Mouse (Mus musculus): ENCODE results near the gene Dhx9.
A peak's percentile ranks its signal among the peaks of the same experiment; 100 is the strongest.
"Not testable (repeated sequence)": the region's sequence is repeated elsewhere in the genome, so short reads cannot be mapped to it uniquely, and the experiment has no call there.

The Dhx9 gene

DNA sequence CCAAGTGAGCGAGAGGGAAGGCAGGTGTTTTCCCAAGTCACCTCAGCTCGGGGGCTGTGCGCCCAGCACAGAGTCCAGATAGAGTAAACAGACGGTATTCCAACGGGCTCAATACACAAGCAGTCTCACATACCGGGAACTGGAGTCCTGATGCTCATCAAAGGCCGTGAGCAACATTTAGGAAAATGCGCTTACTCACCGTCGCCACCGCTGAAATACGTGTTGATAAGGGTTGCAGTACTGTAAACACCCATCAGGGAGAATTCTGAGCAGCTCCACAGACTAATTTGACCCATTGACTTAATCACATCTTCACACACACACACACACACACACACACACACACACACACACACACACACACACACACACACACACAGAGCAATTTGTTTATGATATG is 63.2 kb downstream of the Dhx9 start:
- DNase-seq (ENCODE audit: low spot score in 2 of 2), result no peak

DNA sequence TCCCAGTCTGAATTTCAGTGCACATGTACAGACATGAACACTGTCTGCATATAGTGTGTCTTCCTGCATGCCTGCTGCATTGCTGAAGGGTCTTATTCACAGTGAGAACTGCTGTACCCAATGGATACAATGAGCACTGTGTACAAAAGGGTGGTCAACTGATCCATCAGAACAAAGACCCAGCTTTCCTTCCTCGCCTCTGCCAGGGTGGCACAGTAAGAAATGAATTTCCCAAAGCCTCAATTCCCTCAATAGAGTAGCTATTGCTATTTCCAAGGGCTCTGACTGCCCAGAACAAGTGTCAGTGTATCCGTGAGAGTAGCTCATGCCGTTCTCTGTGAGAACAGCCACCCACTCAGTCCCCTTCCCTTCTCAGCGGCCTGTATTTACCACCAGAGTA is 69.7 kb downstream of the Dhx9 start:
- DNase-seq (ENCODE audit: low spot score in 2 of 2), result not testable (repeated sequence)

DNA sequence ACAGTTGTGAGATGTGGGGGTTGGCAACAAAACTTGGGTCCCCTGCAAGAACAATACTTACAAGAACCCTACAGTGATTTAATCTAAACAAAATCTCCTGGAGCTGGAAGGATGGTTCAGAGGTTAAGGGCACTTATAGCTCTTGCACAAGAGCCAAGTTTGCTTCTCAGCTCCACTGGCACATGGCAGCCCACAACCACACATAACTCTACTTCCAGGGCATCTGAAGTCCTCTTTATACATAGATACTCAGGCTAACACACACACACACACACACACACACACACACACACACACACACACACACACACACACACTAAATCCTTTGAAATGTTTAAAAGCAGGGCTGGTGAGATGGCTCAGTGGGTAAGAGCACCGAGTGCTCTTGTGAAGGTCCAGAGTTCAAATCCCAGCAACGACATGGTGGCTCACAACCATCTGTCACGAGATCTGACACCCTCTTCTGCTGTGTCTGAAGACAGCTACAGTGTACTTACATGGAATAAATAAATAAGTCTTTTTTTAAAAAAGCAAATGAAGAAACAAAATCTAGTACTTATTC is 71.1 kb downstream of the Dhx9 start:
- not testable (repeated sequence) for DNase-seq (ENCODE audit: low spot score in 2 of 2)

DNA sequence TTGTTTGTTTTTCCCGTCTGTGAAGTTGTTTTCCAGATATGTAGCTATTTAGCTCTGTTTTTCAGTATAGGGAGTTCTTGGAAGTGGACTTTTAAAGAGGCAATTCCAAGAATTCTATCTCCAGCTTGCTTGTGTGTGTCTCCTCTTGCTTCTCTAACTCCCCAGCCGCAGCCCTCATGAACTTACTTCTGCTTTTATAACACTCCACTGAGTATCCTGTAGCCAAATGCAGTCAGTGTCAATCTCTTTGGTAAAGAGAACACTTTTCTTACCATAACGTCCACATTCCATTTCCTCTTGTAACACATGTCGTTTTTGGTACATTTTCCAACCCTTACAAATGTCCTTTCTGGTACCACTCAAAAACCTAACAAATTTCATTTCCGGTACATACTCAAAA is 71.7 kb downstream of the Dhx9 start:
- not testable (repeated sequence) for DNase-seq (ENCODE audit: low spot score in 2 of 2)

DNA sequence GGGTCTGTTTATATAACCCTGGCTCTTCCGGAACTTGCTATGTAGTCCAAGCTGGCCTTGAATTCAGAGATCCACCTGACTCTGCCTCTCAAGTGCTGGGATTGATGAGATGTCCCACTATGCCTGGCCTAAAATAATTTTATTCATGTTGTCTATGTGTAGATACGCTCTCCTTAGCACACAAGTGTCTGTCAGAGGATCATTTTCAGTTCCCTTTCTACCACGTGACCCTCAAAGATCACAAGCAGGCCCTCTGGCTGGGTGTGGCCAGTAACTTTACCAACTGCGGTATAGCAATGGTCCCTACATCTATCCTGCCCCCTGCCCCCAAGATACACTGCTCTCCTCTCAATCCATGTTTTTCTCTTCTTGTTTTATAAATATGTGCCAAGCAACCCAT is 72.5 kb downstream of the Dhx9 start:
- peak; percentile 79 to 86 for DNase-seq (ENCODE audit: low spot score in 2 of 2)

DNA sequence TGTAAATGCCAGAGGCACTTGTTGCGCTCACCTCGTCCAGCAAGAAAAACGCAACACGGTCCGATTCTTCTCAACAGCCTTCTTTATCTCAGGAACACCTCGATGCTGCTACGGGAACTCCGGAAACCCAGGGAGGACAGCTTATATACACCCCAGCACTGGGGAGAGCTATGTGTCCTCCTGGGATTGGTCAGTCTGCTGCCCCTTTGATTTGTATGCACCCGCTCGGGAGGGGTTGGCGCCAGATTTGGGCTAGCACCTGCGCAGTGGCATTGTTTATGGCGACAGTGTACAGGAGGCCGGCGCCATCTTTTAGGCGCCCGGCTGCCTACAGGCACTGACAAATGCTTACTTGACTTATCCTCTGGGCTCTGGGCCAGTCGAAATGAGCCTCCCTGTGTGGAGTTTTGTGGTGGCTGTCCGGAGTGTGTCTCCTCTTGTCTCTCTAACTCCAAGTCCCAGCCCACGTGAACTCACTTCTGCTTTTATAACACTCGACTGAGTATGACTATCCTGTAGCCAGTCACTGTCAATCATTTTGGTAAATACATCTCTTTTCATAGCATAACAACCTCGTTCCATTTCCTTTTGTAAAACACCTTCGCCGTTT is 73.2 kb downstream of the Dhx9 start:
- peak; percentile 83 to 91 for DNase-seq (ENCODE audit: low spot score in 2 of 2)

DNA sequence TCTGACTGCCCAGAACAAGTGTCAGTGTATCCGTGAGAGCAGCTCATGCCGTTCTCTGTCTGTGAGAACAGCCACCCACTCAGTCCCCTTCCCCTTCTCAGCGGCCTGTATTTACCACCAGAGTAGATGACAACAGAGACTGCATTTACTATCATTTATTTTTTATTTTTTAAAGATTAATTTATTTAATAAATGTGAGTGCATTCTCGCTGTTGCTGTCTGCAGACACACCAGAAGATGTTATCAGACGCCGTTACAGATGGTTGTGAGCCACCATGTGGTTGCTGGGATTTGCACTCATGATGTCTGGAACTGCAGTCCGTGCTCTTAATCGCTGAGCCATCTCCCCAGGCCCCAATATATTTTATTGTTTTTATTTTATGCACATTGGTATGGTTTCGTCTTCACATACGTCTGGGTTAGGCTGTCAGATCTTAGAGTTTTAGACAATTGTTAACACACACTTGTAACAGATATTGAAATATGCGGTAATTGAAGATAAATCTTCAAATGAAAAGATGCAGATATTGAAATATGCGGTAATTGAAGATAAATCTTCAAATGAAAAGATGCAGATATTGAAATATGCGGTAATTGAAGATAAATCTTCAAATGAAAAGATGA is 74.0 kb downstream of the Dhx9 start:
- DNase-seq (ENCODE audit: low spot score in 2 of 2), result peak in 1 of 2 experiments; percentile 70

DNA sequence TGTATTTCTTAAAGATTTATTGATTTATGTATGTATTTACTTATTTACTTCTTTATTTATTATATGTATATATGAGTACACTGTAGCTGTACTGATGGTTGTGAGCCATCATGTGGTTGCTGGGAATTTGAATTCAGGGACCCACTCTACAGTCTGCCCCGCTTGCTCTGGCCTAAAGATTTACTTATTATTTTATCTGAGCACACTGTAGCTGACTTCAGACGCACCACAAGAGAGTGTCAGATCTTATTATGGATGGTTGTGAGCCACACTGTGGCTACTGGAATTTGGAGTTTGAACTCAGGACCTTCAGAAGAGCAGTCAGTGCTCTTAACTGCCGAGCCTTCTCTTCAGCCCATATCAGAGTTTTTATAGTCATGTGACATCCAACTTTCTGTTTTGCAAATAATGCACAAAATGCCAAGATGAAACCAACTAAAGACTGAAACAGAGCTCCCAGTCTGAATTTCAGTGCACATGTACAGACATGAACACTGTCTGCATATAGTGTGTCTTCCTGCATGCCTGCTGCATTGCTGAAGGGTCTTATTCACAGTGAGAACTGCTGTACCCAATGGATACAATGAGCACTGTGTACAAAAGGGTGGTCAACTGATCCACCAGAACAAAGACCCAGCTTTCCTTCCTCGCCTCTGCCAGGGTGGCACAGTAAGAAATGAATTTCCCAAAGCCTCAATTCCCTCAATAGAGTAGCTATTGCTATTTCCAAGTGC is 74.6 kb downstream of the Dhx9 start:
- peak in 1 of 2 experiments; percentile 51 for DNase-seq (ENCODE audit: low spot score in 2 of 2)

DNA sequence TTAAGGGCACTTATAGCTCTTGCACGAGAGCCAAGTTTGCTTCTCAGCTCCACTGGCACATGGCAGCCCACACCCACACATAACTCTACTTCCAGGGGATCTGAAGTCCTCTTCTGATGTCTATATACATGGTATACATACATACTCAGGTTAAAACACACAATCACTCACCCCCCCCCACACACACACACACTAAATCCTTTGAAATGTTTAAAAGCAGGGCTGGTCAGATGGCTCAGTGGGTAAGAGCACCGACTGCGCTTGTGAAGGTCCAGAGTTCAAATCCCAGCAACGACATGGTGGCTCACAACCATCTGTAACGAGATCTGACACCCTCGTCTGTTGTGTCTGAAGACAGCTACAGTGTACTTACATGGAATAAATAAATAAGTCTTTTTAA is 75.7 kb downstream of the Dhx9 start:
- DNase-seq (ENCODE audit: low spot score in 2 of 2), result no peak

DNA sequence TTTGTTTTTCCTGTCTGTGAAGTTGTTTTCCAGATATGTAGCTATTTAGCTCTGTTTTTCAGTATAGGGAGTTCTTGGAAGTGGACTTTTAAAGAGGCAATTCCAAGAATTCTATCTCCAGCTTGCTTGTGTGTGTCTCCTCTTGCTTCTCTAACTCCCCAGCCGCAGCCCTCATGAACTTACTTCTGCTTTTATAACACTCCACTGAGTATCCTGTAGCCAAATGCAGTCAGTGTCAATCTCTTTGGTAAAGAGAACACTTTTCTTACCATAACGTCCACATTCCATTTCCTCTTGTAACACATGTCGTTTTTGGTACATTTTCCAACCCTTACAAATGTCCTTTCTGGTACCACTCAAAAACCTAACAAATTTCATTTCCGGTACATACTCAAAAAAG is 76.5 kb downstream of the Dhx9 start:
- not testable (repeated sequence) for DNase-seq (ENCODE audit: low spot score in 2 of 2)

DNA sequence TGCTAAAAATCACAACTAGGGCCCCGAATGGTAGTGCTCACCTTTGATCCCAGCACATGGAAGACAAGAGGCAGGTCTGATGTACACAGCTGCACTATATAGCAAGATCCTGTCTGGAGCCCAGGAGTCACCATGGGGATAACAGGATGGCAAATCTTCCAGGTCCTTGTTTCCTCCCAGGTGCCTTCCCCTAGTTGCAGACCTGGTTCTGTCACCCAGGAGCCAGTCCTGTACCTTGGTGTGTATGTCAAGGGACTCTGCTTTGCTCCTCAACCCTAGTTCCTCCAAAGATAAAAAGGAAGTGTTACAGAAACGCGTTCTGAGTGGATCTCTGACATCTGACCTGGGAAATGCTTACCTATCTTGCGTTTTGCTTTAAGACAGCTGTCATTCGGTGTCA is 79.2 kb downstream of the Dhx9 start:
- DNase-seq (ENCODE audit: low spot score in 2 of 2), result peak in 1 of 2 experiments; percentile 53

DNA sequence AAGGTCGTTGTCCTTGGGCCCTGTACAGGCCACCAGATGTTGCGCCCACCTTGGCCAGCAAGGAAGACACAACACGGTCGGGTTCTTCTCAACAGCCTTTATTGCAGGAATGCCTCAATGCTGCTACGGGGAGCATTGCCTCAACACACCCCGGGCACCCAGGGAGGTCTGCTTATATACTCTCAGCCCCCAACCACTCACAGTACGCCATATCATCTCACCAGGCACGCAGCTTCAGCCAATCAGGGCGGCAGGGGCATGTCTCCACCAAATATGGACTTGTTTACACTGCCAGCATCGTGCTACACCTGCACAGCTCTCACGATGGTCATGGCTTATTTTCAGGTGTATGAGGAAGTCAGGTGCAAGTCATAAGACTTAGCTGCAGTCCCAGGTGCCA is 79.8 kb downstream of the Dhx9 start:
- DNase-seq (ENCODE audit: low spot score in 2 of 2), result peak in 1 of 2 experiments; percentile 40
